ENCODE assay signal across 9 mouse cellular contexts in the genomic region with DNA sequence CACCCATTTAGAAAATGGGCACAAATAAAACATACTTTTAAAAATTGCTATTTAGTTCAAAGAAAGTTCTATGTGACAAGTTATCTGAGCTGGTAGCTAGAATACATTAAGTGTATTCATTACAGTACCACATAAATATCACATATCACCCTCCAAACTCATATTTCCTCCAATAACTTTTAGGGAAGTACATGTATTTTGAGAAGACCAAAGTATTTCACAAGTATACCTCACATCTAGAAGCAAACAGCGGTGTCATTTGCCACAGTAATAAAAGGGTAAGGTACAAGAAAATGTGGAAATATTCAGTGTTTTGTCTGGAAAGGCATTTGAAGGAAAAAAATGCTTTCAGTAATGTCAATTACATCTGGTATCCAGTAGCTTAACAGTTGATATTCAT. TPM values are rescaled to one million over a fixed set of nuclear protein-coding genes. Genes with fewer than 3 reads are reported as not detected.
DNase-seq lines count a peak whose midpoint lies in the region; ATAC-seq lines count a peak whose summit lies in the region.
"Had no signal": no experiment of that assay in that cellular context is flagged by ENCODE, and none has a peak within 500 bp of the region (broad histone marks: within the 10 kb centered on the region; RNA-seq: fewer than 3 reads in every experiment).

No protein-coding gene starts in this region.

- 90% methylated on average over 1 of the region's 1 CpGs for WGBS in heart, embryonic 13.5 days
- 84% methylated on average over 1 of the region's 1 CpGs for WGBS in embryonic facial prominence, embryonic 12.5 days
- 89% methylated on average over 1 of the region's 1 CpGs for WGBS in intestine, embryonic 14.5 days
- WGBS in midbrain, embryonic 15.5 days = 94% methylated on average over 1 of the region's 1 CpGs

- peak overlapping the region; percentile 82 for H3K4me2 ChIP-seq in heart, embryonic 13.5 days
- peak overlapping the region; percentile 71 for H3K4me2 ChIP-seq in embryonic facial prominence, embryonic 12.5 days (replicated peaks)
- peak overlapping the region; percentile 75 for H3K4me2 ChIP-seq in intestine, embryonic 14.5 days (ENCODE audit: low read length)
- peak overlapping the region; percentile 74 for H3K4me2 ChIP-seq in midbrain, embryonic 15.5 days

- intact Hi-C loops in heart, postnatal 25 days (cut with DNase I) = no loop called here

- no peak overlapping the region for H3K27ac ChIP-seq in heart, embryonic 13.5 days (replicated peaks)
- H3K27ac ChIP-seq in embryonic facial prominence, embryonic 12.5 days = no peak overlapping the region
- no peak overlapping the region for H3K27ac ChIP-seq in intestine, embryonic 14.5 days (ENCODE audit: low read depth)
- H3K27ac ChIP-seq in midbrain, embryonic 15.5 days = no peak overlapping the region

- no peak for DNase-seq in heart, postnatal 25 days (ENCODE audit: low spot score)
- DNase-seq in intestine, embryonic 14.5 days (ENCODE audit: low spot score) = no peak
- DNase-seq in right cerebral cortex, postnatal 14 days = no peak
- no peak for DNase-seq in embryo, embryonic 11 days
- no peak for DNase-seq in kidney, adult 8-10 months
- DNase-seq: lung, postnatal 4 days had no signal

- peak overlapping the region; percentile 86 for H3K4me3 ChIP-seq in heart, embryonic 13.5 days
- H3K4me3 ChIP-seq in embryonic facial prominence, embryonic 12.5 days = peak overlapping the region; percentile 88
- H3K4me3 ChIP-seq in intestine, embryonic 14.5 days (ENCODE audit: low read depth, low read length) = peak overlapping the region; percentile 92
- peak overlapping the region; percentile 100 for H3K4me3 ChIP-seq in midbrain, embryonic 15.5 days

- H3K36me3 ChIP-seq in heart, embryonic 13.5 days = peaks cover 16% of the 10 kb centered on the region
- peaks cover 11% of the 10 kb centered on the region; the same call in 1 of the 2 replicates for H3K36me3 ChIP-seq in embryonic facial prominence, embryonic 12.5 days
- peaks cover 13% of the 10 kb centered on the region; the same call in 1 of the 2 replicates for H3K36me3 ChIP-seq in intestine, embryonic 14.5 days (ENCODE audit: control insufficient read depth, insufficient read depth, low read length)
- H3K36me3 ChIP-seq in midbrain, embryonic 15.5 days (replicated peaks) = peaks cover 8% of the 10 kb centered on the region; the same call in 1 of the 2 replicates

- peak overlapping the region; percentile 95; the same call in 1 of the 2 replicates for H3K9ac ChIP-seq in heart, embryonic 13.5 days
- H3K9ac ChIP-seq in embryonic facial prominence, embryonic 12.5 days = peak overlapping the region; percentile 90; the same call in 1 of the 2 replicates
- H3K9ac ChIP-seq in intestine, embryonic 14.5 days (ENCODE audit: low read length) = peak overlapping the region; percentile 95
- no peak overlapping the region for H3K9ac ChIP-seq in midbrain, embryonic 15.5 days

- no peaks in the 10 kb centered on the region for H3K9me3 ChIP-seq in heart, embryonic 13.5 days
- no peaks in the 10 kb centered on the region for H3K9me3 ChIP-seq in embryonic facial prominence, embryonic 12.5 days
- no peaks in the 10 kb centered on the region; the same call in 1 of the 2 replicates for H3K9me3 ChIP-seq in intestine, embryonic 14.5 days (ENCODE audit: control insufficient read depth, low read length)
- no peaks in the 10 kb centered on the region for H3K9me3 ChIP-seq in midbrain, embryonic 15.5 days

- H3K4me1 ChIP-seq in heart, embryonic 13.5 days = peaks cover 18% of the 10 kb centered on the region
- peaks cover 20% of the 10 kb centered on the region for H3K4me1 ChIP-seq in embryonic facial prominence, embryonic 12.5 days
- H3K4me1 ChIP-seq in intestine, embryonic 14.5 days (replicated peaks; ENCODE audit: control insufficient read depth, insufficient read depth, low read length) = peaks cover 11% of the 10 kb centered on the region
- peaks cover 24% of the 10 kb centered on the region for H3K4me1 ChIP-seq in midbrain, embryonic 15.5 days

- H3K27me3 ChIP-seq in heart, embryonic 13.5 days (replicated peaks) = no peaks in the 10 kb centered on the region
- no peaks in the 10 kb centered on the region for H3K27me3 ChIP-seq in embryonic facial prominence, embryonic 12.5 days
- no peaks in the 10 kb centered on the region for H3K27me3 ChIP-seq in intestine, embryonic 14.5 days (replicated peaks; ENCODE audit: control insufficient read depth, insufficient read depth, low read length)
- no peaks in the 10 kb centered on the region for H3K27me3 ChIP-seq in midbrain, embryonic 15.5 days (replicated peaks)

- no peak for ATAC-seq in heart, embryonic 13.5 days (ENCODE audit: extremely low read depth, insufficient number of reproducible peaks, low FRiP score, low TSS enrichment)
- ATAC-seq in embryonic facial prominence, embryonic 12.5 days (ENCODE audit: insufficient number of reproducible peaks, insufficient read depth, low FRiP score, low TSS enrichment) = no peak
- no peak for ATAC-seq in intestine, embryonic 14.5 days (replicated peaks; ENCODE audit: low FRiP score, low TSS enrichment, low read depth)
- ATAC-seq in midbrain, embryonic 15.5 days (replicated peaks) = no peak

RNA-seq across cellular contexts. Expression of a gene that starts 2.0 kb away (rescaled TPM):
- polyA plus RNA-seq in heart, embryonic 13.5 days (2015; fragmentation: Nextera tagmentation; extraction: Ambion mirVana) = 25.1 and 25.6 TPM in 2 replicates
- 10 to 100 TPM; 22.1 to 24.8 TPM for total RNA-seq in heart, postnatal 25 days (2021)
- polyA plus RNA-seq in embryonic facial prominence, embryonic 12.5 days (2016; fragmentation: Nextera tagmentation; extraction: Ambion mirVana) = 49.7 and 51.2 TPM in 2 replicates
- 54.5 and 56.5 TPM in 2 replicates for polyA plus RNA-seq in intestine, embryonic 14.5 days (2014; fragmentation: Nextera tagmentation; extraction: Ambion mirVana)
- polyA plus RNA-seq in midbrain, embryonic 15.5 days (2015; fragmentation: Nextera tagmentation; extraction: Ambion mirVana) = 39.7 and 40.8 TPM in 2 replicates
